Mouse (Mus musculus): ENCODE data around the gene Ston2. TPM values are rescaled to one million over a fixed set of nuclear protein-coding genes. Genes with fewer than 3 reads are reported as not detected.

The Ston2 gene
- total and polyA plus RNA-seq, 2 experiments from 2014 or later = 7.7 to 8.8 TPM

DNA sequence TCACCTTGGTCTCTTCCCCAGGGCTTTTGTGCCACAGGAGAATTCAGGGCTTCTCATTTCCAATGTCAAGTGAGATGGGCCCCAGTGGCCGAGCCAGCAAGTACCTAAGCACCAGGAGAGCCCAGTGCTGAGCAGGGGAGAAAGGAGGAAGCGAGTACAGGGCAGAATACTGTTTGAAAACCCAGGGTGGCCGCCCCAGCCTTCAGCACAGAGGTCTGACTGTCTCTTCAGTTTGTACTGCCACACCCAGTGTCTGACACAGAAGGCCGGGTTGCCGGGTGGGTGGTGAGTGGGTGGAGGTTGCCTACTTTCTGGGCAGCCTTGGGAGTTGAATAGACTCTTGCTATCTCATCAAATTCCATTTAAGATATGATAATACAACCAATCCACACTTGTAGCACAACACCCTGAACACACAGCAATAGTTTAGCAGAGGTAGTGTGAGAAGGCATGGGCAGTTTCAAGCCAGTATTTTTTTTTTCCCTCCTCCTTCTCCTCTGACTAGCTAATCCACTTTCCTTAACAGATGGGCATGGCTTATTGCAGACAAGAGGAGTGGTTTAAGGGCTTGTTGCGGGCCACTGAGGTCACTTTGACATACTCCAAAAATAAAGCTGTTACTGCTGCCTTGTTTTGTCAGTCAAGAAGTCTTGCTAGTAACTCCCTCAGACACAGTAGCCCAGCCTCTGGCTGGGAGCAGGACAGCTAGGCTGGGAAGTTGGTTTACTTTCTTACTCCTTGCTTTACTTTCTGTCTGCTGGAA, 142.6 kb downstream of the Ston2 start:
- H3K27ac ChIP-seq (ENCODE audit: low read depth, low read length) = no peak overlapping the region
- TF ChIP-seq CTCF (IDR thresholded peaks at IDR 0.05; ENCODE audit: low read depth) = no peak

DNA sequence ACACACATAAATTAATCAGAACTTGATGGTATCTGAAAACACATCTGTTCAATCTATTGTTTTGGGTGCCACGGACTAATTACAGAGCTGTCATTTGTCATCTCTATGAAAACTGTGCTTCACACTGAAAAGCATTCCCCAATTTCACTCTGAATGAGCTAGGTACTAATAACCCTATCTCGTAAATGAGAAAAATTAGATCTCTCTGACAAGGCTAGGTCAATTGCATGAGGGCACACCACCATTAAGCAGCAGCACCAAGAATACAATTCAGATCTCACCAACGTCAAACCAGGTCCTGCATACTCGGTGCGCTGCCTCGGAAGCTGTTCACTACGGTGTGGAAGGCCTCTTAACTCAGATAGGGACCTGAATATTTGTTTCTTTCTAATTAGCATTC, 145.0 kb downstream of the Ston2 start:
- DNase-seq (peak; percentile 30), ATAC-seq (peak; percentile 49; the same call in 1 of the 2 replicates)
- peaks cover 6% of the 10 kb centered on the region; the same call in 1 of the 2 replicates for H3K4me1 ChIP-seq (ENCODE audit: insufficient read depth)
- no peak overlapping the region for H3K9ac ChIP-seq
- no peak overlapping the region for H3K4me3 ChIP-seq (ENCODE audit: low read depth, low read length)
- no peaks in the 10 kb centered on the region for H3K36me3 ChIP-seq (ENCODE audit: insufficient read depth)
- H3K27ac ChIP-seq (ENCODE audit: low read depth, low read length) = no peak overlapping the region
- no peak overlapping the region for H3K4me2 ChIP-seq (ENCODE audit: low read depth)
- 38% methylated on average over 7 of the region's 7 CpGs for WGBS
- no peak for TF ChIP-seq CTCF (IDR thresholded peaks at IDR 0.05; ENCODE audit: low read depth)
- no peaks in the 10 kb centered on the region for H3K27me3 ChIP-seq (ENCODE audit: insufficient read depth, low read length)
- H3K9me3 ChIP-seq (ENCODE audit: low read length) = no peaks in the 10 kb centered on the region

More for the DNA sequence above, 142.6 kb downstream of the Ston2 start:
- DNase-seq (no peak), ATAC-seq (no peak)
- Histone ChIP-seq H3K9me3 (ENCODE audit: low read length) (no peaks in the 10 kb centered on the region), H3K4me1 (ENCODE audit: insufficient read depth) (peaks cover 6% of the 10 kb centered on the region; the same call in 1 of the 2 replicates), H3K27me3 (ENCODE audit: insufficient read depth, low read length) (no peaks in the 10 kb centered on the region), H3K4me3 (ENCODE audit: low read depth, low read length) (no peak overlapping the region), H3K9ac (no peak overlapping the region), H3K36me3 (ENCODE audit: insufficient read depth) (no peaks in the 10 kb centered on the region), H3K4me2 (ENCODE audit: low read depth) (no peak overlapping the region)
- WGBS = 93% methylated on average over 6 of the region's 6 CpGs

DNA sequence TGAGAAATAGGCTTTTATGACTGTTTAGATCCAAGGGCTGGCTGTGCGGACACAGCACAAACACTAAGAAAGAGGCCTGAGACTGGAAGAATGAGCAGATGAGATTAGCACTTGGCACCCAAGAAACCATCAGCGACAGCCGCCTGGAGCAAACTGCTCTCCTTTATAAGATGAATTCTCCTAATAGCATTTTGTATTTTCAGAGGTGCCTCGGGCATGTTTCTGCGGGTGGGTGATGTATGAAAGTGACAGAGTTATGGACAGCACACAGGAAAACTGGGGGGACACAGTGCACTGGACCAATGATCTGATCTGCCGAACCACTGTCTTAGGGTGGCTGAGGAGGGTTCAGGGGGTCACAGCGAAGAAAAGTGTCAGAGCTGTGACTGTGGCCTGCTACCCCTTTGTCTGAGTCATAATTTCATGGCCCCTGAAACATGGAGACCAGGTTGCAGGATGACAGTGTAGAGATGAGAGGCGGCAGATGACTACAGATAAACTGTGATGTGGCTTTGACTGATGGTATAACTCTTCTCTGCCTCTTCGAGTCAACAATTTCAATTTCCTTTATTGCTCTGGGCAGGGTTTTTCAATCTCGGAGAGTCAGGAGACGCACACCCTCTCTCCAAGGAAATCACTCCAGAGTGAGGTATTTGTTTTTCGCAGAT, 145.6 kb downstream of the Ston2 start:
- no peak for DNase-seq
- Histone ChIP-seq H3K4me3 (ENCODE audit: low read depth, low read length) (no peak overlapping the region), H3K36me3 (ENCODE audit: insufficient read depth) (no peaks in the 10 kb centered on the region), H3K4me1 (ENCODE audit: insufficient read depth) (peaks cover 6% of the 10 kb centered on the region; the same call in 1 of the 2 replicates), H3K9ac (no peak overlapping the region), H3K27ac (ENCODE audit: low read depth, low read length) (peak overlapping the region; percentile 40; the same call in 1 of the 2 replicates), H3K27me3 (ENCODE audit: insufficient read depth, low read length) (no peaks in the 10 kb centered on the region), H3K9me3 (ENCODE audit: low read length) (no peaks in the 10 kb centered on the region), H3K4me2 (ENCODE audit: low read depth) (no peak overlapping the region)
- no peak for TF ChIP-seq CTCF (IDR thresholded peaks at IDR 0.05; ENCODE audit: low read depth)
- ATAC-seq = no peak
- 54% methylated on average over 12 of the region's 12 CpGs for WGBS

DNA sequence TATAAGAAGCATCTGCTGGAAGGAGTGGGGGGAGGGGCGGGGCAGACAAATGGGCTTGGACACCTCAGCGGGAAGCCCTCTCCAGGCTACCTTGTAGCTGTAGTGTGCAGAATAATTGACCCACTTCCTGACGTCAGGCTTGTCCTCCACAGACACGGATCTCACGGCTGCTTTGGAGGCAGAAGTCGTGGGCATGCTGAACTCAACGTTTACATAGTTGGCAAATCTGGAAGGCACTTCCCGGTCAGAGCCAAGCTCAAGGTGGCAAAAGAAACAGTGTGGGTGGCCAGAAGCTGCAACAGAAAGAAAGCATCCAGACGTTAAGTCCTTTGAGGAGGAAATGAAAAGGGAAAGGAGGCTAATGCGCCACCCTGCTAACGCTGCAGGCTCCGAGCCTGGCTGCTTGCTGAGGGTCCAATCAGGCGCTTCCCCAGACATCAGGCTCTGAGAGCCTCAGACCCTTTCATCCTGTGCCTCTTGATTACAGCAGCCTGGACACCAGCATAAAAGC, 146.5 kb downstream of the Ston2 start:
- Histone ChIP-seq H3K9ac (peak overlapping the region; percentile 22), H3K36me3 (ENCODE audit: insufficient read depth) (no peaks in the 10 kb centered on the region), H3K27me3 (ENCODE audit: insufficient read depth, low read length) (no peaks in the 10 kb centered on the region), H3K4me3 (ENCODE audit: low read depth, low read length) (peak overlapping the region; percentile 12; the same call in 1 of the 2 replicates), H3K27ac (ENCODE audit: low read depth, low read length) (no peak overlapping the region), H3K4me1 (ENCODE audit: insufficient read depth) (peaks cover 6% of the 10 kb centered on the region; the same call in 1 of the 2 replicates), H3K9me3 (ENCODE audit: low read length) (no peaks in the 10 kb centered on the region), H3K4me2 (ENCODE audit: low read depth) (peak overlapping the region; percentile 50)
- TF ChIP-seq CTCF (IDR thresholded peaks at IDR 0.05; ENCODE audit: low read depth) = no peak
- DNase-seq (peak; percentile 49), ATAC-seq (peak; percentile 70)
- WGBS = 7% methylated on average over 13 of the region's 13 CpGs

DNA sequence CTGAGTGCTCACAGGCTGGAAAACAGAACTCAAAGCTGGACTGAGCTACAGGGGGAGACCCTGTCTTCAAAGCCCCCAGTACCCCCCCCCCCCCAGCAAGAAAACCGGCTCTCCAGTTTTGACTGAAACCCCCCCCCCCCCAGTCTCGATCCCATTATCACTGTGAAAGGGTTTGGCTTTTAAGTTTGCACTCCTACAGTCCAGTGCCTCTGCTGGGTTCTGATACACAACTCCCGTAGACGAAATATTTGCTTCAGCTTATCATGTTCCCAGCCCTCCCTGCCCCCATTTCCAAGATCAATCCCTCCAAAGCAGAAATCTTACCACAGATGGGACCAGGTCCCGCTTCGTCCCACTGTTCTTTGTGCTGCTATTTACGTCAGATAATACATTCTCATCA, 147.1 kb downstream of the Ston2 start:
- no peak for TF ChIP-seq CTCF (IDR thresholded peaks at IDR 0.05; ENCODE audit: low read depth)
- Histone ChIP-seq H3K36me3 (ENCODE audit: insufficient read depth) (no peaks in the 10 kb centered on the region), H3K27me3 (ENCODE audit: insufficient read depth, low read length) (no peaks in the 10 kb centered on the region), H3K4me2 (ENCODE audit: low read depth) (peak overlapping the region; percentile 50; the same call in 1 of the 2 replicates), H3K27ac (ENCODE audit: low read depth, low read length) (no peak overlapping the region), H3K4me3 (ENCODE audit: low read depth, low read length) (no peak overlapping the region), H3K4me1 (ENCODE audit: insufficient read depth) (peaks cover 6% of the 10 kb centered on the region; the same call in 1 of the 2 replicates), H3K9ac (peak overlapping the region; percentile 22; the same call in 1 of the 2 replicates), H3K9me3 (ENCODE audit: low read length) (no peaks in the 10 kb centered on the region)
- 22% methylated on average over 6 of the region's 7 CpGs for WGBS
- ATAC-seq (no peak), DNase-seq (no peak)

DNA sequence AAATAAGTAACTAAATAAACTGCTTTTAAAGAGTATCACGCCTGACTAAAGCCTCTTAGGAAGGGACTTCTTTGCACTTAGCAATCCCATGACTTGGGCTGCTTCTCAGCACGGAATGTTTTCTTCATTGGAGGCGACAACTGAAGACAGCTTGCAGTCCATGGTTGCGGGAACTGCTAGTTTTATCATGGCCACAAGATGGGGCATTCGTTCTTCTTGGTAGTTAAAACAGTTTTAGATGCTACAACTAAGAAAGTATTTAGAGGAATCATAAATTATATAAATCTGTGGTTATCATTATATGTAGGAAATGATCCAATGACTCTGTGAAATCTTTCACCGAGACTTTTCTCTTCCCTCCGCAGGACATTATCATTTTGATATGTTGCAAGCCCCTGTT, 147.5 kb downstream of the Ston2 start:
- H3K27me3 ChIP-seq (ENCODE audit: insufficient read depth, low read length) = no peaks in the 10 kb centered on the region
- no peak overlapping the region for H3K27ac ChIP-seq (ENCODE audit: low read depth, low read length)
- no peak overlapping the region for H3K4me2 ChIP-seq (ENCODE audit: low read depth)
- H3K4me3 ChIP-seq (ENCODE audit: low read depth, low read length) = no peak overlapping the region
- no peaks in the 10 kb centered on the region for H3K36me3 ChIP-seq (ENCODE audit: insufficient read depth)
- DNase-seq (peak; percentile 86), ATAC-seq (peak; percentile 40)
- WGBS = 30% methylated on average over 7 of the region's 7 CpGs
- H3K9ac ChIP-seq = no peak overlapping the region
- no peaks in the 10 kb centered on the region for H3K9me3 ChIP-seq (ENCODE audit: low read length)
- H3K4me1 ChIP-seq (ENCODE audit: insufficient read depth) = peaks cover 6% of the 10 kb centered on the region; the same call in 1 of the 2 replicates
- TF ChIP-seq CTCF (IDR thresholded peaks at IDR 0.05; ENCODE audit: low read depth) = peak; percentile 83
